Mouse (Mus musculus) kidney, adult 18-20 months (tissue): Measurements from ENCODE around the gene Nudt1.

Experiments used
- DNase-seq: peaks from one replicate; pipeline ENCODE4 v3.0.0; 2021

The Nudt1 gene

DNA sequence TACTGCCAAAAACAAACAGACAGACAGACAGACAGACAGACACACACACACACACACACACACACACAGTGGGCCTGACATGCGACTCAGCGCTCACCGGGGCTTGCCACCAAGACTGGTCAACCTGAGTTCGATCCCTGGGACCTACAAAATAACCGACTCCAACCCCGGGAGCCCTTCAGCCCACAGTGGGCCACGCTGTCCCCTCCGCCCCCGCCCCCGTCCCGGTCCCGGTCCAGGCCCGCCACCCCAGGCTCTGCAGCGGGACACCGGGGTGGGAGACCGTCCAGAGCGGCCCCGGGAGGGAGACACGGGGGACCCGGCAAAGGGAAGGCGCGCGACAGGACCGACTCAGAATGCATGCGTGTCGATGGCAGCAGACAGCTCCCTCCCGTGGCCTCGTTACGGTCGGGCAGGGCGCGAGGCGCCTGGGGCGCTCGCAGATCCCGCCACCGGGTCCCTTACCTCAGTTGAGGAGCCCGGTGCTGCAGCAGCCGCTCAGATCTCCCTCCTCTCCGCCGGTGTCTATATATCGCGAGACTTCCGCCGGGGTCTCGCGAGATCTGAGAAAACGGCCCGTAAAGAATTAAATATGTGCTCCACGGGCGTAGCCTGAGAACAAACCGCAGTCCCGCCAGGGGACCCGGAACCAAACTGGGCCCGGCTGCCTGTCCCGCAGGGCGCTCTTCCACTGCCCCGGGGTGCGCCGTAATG, at the start of gene Nudt1, which contains the start of gene Mad1l1:
TSS of gene Nudt1 (plus strand) at position 615 of the 714 bp plus-strand sequence.
TSS of gene Mad1l1 (minus strand) at position 511 of the 714 bp plus-strand sequence.
- DNase-seq = peak; percentile 95

DNA sequence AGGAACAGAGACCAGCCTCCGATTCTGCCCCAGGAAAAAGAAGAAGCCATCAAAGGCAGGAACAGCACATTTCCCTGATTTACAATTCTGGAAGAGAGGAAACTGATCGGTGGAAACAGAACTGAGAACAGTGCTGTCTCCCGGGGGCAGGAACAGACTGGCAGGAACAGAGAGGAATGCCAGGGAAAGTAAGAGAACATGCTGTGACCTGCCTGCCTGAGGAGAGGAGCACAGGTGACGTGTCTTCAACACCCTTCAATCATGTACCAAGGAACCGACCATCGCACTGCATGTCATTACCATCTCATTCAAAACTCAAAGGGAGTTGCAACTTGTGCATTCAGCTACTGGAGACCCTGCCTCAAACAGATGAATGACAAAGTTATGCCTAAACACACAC, 44.7 kb upstream of the Nudt1 start:
- DNase-seq = no peak

DNA sequence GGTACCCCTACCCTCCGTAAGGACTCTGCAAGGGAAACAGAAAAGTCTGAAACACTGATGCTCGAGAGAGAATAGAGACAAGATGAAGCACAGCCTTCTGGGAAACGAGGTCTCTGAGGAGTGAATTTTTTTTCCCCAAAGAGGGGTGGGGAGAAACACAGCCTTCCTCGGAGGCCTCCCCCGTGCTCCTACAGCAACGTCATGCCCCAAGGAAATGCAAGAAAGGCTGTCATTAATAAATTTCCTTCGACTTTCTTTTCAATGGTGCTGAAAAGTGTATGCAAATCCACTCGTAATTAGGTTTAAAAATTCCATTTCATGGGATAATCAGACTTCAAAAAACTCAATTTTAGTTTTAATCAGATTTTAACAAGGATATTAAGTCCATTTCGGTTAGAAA, 41.3 kb upstream of the Nudt1 start:
- DNase-seq = no peak

DNA sequence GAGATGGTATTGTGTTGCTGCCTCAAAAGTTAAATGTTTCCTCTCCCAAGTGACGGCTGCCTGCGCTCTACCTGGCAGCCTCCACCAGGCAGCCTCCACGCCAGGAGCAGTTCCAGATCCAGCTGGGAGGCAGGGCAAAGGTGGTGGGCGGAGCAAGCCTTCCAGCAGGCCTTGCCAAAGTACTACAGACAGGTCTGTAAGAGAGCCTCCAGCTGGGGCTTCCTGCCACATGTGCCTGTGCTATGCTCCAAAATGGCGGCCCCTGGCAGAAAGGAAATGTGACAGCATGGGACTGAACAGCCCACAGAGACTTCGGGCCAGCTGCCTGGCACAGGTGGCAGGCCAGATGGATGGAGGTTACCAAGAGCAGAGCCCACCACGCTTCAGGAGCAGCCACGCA, 39.1 kb upstream of the Nudt1 start:
- peak; percentile 76 for DNase-seq

DNA sequence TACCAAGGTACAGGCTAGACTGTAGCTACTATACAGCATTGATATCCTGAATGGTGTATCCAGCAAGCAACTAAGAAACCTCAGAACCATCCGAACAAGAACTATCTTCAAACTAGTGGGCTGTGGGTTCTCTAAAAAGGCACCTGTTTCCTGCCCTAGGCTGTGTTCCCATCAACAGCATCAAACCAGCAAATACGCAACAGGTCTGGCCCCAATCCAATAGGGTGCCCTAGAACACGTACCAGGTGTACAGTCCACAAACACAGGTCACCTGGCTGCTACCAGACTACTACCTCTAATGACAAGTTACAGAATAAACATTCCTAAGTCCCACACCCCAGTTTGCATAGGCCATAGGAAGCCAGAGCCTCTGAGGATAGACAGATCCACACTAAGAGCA, 38.6 kb upstream of the Nudt1 start:
- no peak for DNase-seq

DNA sequence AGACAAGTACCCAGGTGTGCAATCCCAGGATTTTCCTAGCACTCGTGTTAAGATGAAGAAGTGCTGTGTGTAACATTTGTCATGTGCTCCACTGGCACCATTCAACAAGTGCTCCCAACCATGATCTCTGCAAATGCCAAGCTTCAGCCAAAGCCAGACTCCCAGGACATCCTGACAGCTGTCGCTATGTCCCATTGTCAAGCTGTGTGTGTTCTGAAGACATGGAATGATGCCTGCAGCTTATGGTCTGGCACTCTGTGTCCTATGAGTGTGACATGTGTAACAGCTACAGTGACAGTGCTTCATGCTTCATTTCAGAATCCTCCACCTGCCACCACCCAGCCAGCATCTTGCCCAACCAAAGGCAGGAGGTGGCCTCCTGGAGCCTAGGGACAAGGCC, 37.4 kb upstream of the Nudt1 start:
- no peak for DNase-seq

DNA sequence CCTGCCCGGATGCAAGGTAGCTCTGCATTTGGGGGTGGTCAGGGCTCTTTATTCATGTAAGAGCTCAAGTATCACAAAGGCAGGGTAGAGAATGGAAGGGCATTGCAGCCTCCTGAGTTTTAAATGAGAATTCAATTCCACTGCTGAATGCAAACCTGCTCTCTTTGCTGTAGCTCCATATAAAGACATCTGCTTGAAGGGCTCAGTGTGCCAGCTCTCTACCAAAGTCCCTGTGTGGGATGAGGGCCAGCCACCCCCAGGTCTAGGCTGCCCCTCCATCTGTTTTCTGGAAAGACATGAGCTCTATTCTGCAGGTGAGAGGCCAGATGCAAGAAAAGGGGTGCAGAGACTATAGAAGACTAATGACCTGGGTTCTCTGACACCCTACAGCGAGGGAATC, 36.7 kb upstream of the Nudt1 start:
- DNase-seq = no peak

DNA sequence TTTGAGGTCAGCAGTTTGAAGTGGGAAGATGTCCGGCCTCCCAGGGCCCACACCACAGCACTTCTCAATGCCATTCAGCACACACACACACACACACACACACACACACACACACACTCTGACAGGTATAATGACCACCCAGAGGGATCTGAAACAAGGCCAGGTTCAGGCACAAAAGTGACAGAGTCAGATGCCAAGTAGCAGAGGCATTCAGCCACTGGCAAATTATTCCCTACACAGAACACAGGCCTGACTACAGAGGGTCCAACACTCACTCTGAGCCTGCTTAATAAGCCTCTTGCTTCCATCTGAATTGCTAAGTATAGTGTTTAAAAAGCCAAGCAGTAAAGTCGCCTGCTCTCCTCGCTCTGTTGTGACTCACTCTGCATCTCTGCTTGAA, 33.2 kb upstream of the Nudt1 start:
- no peak for DNase-seq

DNA sequence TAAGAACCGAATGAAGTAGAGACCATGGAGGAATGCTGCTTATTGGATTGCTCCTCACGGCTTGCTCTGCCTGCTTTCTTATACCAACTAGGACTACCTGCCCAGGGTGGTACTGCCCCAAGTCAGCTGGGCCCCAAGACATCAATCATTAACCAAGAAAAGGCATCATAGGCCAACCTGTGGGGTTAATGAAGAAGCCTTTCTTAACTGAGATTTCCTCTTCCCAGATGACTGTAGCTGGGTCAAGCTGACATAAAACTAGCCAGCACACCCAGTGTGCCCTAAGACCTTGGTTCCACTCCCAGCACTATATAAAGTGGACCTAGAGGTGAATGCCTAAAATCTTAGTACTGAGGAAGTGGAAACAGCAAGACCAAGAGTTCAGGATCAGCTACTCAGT, 32.3 kb upstream of the Nudt1 start:
- peak; percentile 24 for DNase-seq

DNA sequence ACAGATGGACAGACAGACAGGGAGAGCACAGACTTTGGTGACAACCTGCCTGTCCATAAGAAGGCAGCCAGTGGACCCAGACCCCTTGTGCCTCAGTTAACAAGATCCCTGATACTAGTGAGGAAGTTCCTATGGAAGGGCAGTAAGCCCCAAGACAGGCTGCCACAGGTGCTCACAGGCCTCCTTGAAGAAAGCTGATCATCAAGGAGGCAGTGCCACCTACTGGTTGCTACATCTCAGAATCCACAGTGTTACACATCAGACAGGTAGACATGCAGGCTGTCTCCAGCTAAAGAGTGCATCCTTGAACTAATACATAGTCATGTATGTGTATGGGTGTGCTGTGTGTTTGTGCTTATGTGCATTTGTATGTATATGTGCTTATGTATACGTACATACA, 29.3 kb upstream of the Nudt1 start:
- peak; percentile 68 for DNase-seq

DNA sequence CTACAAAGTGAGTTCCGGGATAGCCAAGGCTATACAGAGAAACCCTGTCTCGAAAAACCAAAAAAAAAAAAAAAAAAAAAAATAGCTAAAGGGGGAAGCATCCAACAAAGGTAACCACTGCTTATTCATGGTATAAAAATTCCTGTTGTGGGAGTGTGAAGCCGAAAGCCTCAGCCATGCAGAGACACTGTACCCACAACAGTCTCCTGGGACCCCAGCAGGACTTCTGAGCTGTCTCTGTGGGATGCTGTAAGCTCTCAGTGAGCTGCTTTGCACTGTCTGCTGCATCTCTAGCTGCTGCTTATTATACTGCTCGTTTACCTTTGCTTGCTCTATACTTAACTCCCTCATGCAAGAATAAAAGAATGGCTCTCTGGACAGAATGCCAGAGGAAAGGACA, 23.2 kb upstream of the Nudt1 start:
- DNase-seq = no peak

DNA sequence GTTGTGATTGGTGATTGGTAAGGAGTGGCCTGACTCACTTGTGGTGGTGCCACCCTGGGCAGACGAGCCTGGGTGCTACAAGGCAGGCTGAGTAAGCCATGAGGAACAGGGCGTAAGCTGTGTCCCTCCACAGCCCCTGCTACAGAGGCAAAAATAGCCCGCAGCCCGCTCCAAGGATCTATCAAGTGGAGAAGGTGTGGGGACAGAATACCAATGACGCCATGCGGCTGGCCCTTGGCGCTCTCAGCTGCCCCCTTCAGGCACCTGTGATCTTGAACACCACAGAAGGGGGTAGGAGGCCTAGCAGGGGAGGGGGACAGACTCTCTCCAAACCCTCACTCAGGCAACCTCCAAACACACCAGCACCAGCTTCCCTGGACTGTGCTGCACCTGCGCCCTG, 15.4 kb upstream of the Nudt1 start:
- DNase-seq = no peak

DNA sequence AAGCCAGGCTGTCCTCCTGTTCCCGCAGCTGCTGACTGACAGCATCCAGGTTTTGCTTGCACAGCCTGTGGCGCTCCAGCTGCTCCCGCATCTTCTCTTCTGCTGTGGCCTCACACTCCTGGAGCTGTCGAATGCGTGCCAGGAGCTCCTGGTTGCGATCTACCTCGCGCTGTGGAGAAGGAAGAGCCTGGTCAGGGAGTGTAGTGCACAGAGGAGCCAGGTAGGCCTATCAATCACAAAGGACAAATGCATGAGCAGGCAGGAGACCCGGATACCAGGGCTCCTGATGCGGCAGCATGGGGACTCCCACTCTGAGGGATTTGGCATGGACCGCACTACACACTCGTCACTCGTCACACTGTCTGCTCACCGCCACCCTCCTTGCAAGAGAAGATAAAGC, 13.9 kb upstream of the Nudt1 start:
- no peak for DNase-seq

DNA sequence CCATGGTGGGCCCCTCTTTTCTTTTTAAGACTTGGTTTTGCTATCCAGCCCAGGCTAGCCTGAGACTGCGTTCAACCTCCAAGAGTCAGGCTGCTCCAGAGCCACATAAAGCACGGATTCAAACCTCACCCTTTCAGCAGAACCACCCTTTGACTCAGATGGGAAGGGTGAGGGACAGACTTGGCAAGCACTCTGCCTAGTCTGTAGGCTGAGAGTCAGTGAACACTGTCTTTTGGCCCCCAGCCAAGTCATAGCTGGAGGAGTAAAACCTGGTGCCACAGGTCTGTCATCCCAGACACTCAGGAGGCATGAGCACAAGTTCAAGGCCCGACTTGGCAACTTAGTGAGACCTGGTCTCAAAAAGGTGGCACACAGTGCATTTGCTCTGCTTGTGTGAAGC, 4.7 kb upstream of the Nudt1 start:
- DNase-seq = no peak

DNA sequence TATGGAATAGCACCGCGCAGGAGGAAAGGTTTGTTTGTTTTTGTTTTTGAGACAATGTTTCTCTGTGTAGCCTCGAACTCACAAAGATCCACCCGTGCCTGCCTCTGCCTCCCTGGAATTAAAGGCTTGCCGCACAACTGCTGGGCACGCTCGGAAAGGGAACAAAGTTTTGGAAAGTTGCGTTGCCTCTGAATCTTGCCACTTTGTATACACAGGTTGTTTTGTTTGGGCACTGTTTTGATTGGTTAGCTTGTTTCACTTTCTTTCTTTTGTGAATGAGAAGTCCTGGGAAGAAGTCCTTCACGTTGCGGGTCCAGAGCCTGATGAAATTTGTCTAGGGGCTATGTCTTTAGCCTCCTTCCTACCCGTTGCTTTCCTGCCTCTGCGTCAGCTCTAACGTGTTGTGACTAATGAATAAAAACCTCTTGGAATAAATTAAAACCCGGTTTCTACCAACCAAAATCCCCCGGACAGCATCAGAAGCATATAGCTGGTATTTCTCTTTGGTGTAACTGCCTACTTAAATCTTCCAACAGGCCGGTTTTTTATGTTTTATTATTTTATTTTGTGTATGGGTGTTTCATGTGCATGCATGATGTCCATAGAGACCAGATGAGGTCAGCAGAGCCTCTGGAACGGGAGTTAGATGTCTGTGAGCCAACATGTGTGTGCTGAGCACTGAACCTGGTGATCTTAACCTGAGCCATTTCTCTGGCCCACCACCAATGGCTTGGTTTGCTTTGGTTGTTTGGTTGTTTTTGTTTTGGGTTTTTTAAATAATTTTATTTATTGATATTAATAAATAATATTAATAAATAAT, 510 bp downstream of the Nudt1 start:
- no peak for DNase-seq

DNA sequence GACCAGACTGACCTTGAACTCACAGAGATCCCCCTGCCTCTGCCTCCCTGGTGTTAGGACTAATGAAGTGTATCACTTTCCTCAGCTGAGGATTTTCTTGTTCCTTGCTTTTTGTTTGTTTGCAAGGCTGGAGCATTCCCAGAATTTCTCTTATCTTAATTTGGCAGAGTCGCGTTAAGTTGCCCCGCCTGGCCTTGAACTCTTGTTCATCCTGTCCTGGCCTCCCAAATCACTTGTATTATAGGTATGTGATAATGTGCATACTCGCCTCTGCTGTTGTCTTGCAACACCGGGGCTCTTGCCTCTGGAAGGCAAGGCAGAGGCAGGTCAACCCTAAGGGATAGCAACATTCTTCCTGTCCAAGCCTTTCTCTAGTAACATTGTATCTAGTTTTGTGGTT, 2.6 kb downstream of the Nudt1 start:
- DNase-seq = no peak

DNA sequence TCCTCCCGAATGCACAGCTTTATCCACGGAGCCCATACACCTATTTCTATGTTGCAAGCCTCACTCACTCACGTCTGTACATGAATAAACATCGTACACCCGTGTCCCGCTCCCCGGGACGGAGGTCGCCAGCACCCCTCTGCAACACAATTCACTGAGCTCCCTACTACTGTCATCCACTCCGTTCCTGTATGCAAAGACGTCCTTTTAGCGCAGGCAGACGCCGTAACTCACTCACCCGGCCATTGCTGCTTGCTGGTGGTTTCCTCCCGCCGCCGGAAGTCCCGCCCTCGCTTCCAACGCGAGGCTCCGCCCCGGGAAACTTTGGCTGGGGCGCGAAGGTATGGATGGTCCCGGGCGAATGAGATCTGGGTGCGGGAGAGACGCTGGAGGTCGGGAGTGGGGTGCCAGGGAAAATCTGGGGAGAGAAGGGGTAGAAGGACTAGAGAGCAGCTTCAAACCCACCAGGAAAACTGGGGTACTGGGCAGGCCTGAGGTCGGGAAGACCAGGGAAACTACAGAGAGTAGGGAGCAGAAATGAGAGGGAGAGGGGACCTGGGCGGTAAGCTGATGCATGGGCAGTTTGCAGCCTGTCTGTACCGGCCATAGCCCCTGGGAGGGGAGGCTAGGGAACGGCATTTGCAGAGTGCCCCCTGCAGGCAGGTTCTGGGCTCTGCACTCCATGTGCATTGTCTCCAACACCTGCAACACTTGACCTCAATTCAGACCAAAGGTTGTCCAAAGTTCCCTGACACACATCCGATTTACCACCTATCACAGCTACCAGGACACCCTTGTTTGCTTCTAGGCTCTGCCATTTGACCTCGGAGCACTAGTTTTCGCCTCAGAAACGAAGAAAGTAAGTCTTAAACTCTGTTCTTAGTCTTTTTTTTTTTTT, 10.4 kb downstream of the Nudt1 start, which contains the start of gene Mrm2:
TSS of gene Mrm2 (minus strand) at position 284 of the 898 bp plus-strand sequence.
- peak; percentile 89 for DNase-seq

DNA sequence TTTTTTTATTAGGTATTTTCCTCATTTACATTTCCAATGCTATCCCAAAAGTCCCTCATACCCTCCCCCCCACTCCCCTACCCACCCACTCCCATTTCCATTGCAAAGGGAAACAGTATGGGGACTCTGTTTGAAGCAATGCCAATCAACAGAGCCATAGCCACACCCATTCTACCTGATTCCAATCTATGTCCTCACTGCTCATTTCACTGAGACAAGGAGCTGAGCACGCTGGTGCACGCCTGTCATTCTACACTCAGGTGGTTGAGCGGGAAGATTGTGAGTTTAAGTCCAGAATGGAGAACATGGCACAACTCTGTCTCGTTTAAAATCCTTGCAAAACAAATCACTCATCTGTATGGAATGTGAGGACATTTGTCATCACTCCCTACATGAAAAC, 11.1 kb downstream of the Nudt1 start:
- no peak for DNase-seq

DNA sequence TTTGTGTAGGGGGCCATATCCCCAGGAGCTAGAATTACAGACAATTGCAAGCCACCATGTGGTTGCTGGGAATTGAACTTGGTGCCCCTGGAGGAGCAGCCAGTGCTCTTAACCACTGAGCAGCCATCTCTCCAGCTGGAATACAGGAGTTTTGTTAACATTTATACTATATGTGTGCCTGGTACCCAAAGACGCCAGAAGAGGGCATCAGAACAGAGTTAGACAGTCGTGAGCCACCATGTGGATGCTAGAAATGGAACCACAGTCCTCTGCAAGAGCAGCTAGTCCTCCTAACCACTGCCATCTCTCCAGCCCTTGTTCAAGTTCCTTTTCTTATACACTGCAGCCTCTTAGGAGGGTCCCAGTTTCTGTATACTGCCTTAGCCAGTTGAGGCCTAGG, 12.2 kb downstream of the Nudt1 start:
- DNase-seq = no peak

DNA sequence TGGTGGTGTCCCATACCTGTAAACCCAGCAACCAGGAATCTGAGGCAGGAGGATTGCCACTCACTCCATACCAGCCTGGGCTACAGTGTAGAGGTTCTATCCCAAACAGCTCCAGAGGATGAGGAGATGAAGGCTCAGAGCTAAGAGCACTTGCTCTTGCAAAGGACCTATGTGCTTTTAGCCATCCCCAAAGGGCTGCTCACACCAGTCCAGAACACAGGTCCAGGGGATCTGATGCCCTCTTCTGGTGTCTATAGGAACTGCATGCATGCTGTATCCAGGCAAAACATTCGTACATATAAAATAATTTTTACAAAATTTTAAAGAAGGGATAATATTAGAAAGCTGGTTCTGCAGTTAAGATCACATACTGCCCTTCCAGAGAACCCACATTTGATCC, 15.2 kb downstream of the Nudt1 start:
- DNase-seq = no peak

DNA sequence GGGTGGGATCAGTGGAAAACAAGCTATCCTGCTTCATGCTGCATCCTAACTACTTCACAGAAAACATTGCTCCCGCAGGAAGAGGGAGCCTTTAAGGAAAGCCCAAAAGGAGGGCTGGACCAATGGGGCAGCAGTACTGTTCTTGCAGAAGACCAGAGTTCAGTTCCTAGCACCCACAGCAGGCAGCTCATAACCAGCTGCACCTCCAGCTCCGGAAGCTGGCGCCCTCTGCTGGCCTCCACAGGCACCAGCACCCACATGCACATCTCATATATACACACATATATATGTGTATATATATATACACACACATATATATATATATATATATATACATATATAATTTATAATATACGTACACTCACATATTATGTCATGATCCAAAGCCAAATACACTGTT, 17.3 kb downstream of the Nudt1 start:
- DNase-seq = no peak

DNA sequence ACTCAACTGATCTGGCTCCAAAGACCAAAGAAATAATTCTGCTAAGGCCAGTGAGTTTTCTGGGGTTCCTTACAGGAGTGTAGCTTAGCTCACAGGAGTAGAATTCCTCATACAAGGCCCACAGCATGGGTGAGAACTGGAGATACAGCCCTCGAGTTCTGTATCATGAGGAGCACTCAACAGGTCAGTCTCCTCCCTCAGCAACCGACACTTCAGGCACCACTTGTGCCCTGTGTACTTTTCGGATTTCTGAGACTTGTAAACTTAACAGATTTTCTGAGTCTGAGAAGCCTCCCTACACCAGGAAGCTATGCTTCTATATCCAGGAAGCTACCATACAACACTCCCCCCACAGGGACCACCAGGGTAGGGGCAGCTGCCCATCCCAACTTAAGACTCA, 18.4 kb downstream of the Nudt1 start:
- no peak for DNase-seq

DNA sequence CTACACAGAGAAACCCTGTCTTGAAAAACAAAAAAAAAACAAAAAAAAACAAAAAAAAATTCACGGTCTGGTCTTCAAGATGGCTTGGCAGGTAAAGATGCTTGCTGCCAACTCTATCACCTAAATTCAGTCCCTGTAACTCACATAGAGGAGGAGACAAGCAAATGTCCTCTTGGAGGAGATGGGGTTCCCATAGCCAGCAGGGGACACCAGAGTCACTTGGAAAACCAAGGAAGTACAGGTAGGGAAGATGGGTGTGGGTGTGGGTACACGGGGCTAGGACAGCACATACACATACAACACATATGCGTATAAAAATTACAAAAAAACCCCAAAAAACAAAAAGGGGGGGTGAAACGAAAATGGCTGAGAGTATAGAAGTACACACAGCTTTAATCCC, 21.4 kb downstream of the Nudt1 start:
- no peak for DNase-seq
